Mouse (Mus musculus): ENCODE results near the gene Grid1.

Grid1 gene

GRCm38 (mm10) chr14:34916315-34916714, 96.4 kb downstream of the Grid1 start:
- DNase-seq (ENCODE audit: low read depth, low spot score), result no peak

GRCm38 (mm10) chr14:34917111-34917510, 97.2 kb downstream of the Grid1 start:
- no peak for DNase-seq (ENCODE audit: low read depth, low spot score)

GRCm38 (mm10) chr14:34919221-34919620, 99.3 kb downstream of the Grid1 start:
- no peak for DNase-seq (ENCODE audit: low read depth, low spot score)

GRCm38 (mm10) chr14:34921265-34921664, 101.4 kb downstream of the Grid1 start:
- no peak for DNase-seq (ENCODE audit: low read depth, low spot score)

- no peak for DNase-seq (ENCODE audit: low read depth, low spot score)
These were observed 105.1 kb downstream of the Grid1 start for GRCm38 (mm10) chr14:34925021-34925420.

GRCm38 (mm10) chr14:34930040-34930719, 110.3 kb downstream of the Grid1 start:
- no peak for DNase-seq (ENCODE audit: low read depth, low spot score)

- DNase-seq (ENCODE audit: low read depth, low spot score), result no peak
These were observed 113.3 kb downstream of the Grid1 start for GRCm38 (mm10) chr14:34933197-34933596.

- DNase-seq (ENCODE audit: low read depth, low spot score), result no peak
These were observed 116.4 kb downstream of the Grid1 start for GRCm38 (mm10) chr14:34936192-34936770.

- no peak for DNase-seq (ENCODE audit: low read depth, low spot score)
These were observed 124.6 kb downstream of the Grid1 start for GRCm38 (mm10) chr14:34944390-34944979.

GRCm38 (mm10) chr14:34945471-34946313, 125.8 kb downstream of the Grid1 start:
- DNase-seq (ENCODE audit: low read depth, low spot score), result no peak

- no peak for DNase-seq (ENCODE audit: low read depth, low spot score)
These were observed 126.3 kb downstream of the Grid1 start for GRCm38 (mm10) chr14:34946314-34946583.

- DNase-seq (ENCODE audit: low read depth, low spot score), result no peak
These were observed 128.3 kb downstream of the Grid1 start for GRCm38 (mm10) chr14:34948249-34948648.

GRCm38 (mm10) chr14:34952311-34952710, 132.4 kb downstream of the Grid1 start:
- DNase-seq (ENCODE audit: low read depth, low spot score), result no peak

- DNase-seq (ENCODE audit: low read depth, low spot score), result no peak
These were observed 133.7 kb downstream of the Grid1 start for GRCm38 (mm10) chr14:34953566-34953965.

- DNase-seq (ENCODE audit: low read depth, low spot score), result no peak
These were observed 135.8 kb downstream of the Grid1 start for GRCm38 (mm10) chr14:34955689-34956088.

GRCm38 (mm10) chr14:34960227-34960626, 140.3 kb downstream of the Grid1 start:
- no peak for DNase-seq (ENCODE audit: low read depth, low spot score)

- DNase-seq (ENCODE audit: low read depth, low spot score), result no peak
These were observed 143.8 kb downstream of the Grid1 start for GRCm38 (mm10) chr14:34963616-34964168.

GRCm38 (mm10) chr14:34969102-34969819, 149.4 kb downstream of the Grid1 start:
- DNase-seq (ENCODE audit: low read depth, low spot score), result peak; percentile 56

- DNase-seq (ENCODE audit: low read depth, low spot score), result no peak
These were observed 153.0 kb downstream of the Grid1 start for GRCm38 (mm10) chr14:34972930-34973329.

- DNase-seq (ENCODE audit: low read depth, low spot score), result no peak
These were observed 160.8 kb downstream of the Grid1 start for GRCm38 (mm10) chr14:34980756-34981155.

- no peak for DNase-seq (ENCODE audit: low read depth, low spot score)
These were observed 169.2 kb downstream of the Grid1 start for GRCm38 (mm10) chr14:34989131-34989530.
